Mouse (Mus musculus) layer of hippocampus, adult 8-10 months (tissue): ENCODE data around the gene Fcgrt. TPM values are rescaled to one million over a fixed set of nuclear protein-coding genes. Genes with fewer than 3 reads are reported as not detected.
"Not testable (repeated sequence)": the region's sequence is repeated elsewhere in the genome, so short reads cannot be mapped to it uniquely, and the experiment has no call there.

ENCODE experiments used
- DNase-seq, 2 experiments: peaks; one replicate each; pipeline ENCODE4 v3.0.0; 2022; ENCODE audit warnings: low spot score in 2 of 2
- total RNA-seq, 4 experiments: library from RNA; stranded (reverse); gene quantifications; 2 replicates each; pipeline ENCODE4 v1.2.4; 2022

Gene Fcgrt
- total RNA-seq = 10 to 100 TPM; 16.8 to 23.4 (median 20.1) TPM

GRCm38 (mm10) chr7:45103652-45104180 is at the start of gene Fcgrt:
Gene Fcgrt, minus strand, starts transcription at chr7:45103851.
- peak in 1 of 2 experiments; percentile 42 for DNase-seq

- DNase-seq = not testable (repeated sequence)
Observed at GRCm38 (mm10) chr7:45153052-45153451, 49.4 kb upstream of the Fcgrt start.

GRCm38 (mm10) chr7:45151303-45151702 is 47.7 kb upstream of the Fcgrt start:
- no peak for DNase-seq

GRCm38 (mm10) chr7:45150321-45150720 is 46.7 kb upstream of the Fcgrt start:
- DNase-seq = no peak

- no peak for DNase-seq
Observed at GRCm38 (mm10) chr7:45149545-45149944, 45.9 kb upstream of the Fcgrt start.

- no peak for DNase-seq
Observed at GRCm38 (mm10) chr7:45148534-45149098, 45.0 kb upstream of the Fcgrt start.

GRCm38 (mm10) chr7:45147899-45148298 is 44.2 kb upstream of the Fcgrt start:
- no peak for DNase-seq

- no peak for DNase-seq
Observed at GRCm38 (mm10) chr7:45147267-45147666, 43.6 kb upstream of the Fcgrt start.

- DNase-seq = no peak
Observed at GRCm38 (mm10) chr7:45145460-45145859, 41.8 kb upstream of the Fcgrt start.

GRCm38 (mm10) chr7:45144368-45145174 is 40.9 kb upstream of the Fcgrt start:
- no peak for DNase-seq

GRCm38 (mm10) chr7:45141914-45142313 is 38.3 kb upstream of the Fcgrt start:
- DNase-seq = no peak

GRCm38 (mm10) chr7:45141319-45141718 is 37.7 kb upstream of the Fcgrt start:
- no peak for DNase-seq

- DNase-seq = no peak
Observed at GRCm38 (mm10) chr7:45139904-45140723, 36.5 kb upstream of the Fcgrt start.

GRCm38 (mm10) chr7:45138403-45138802 is 34.8 kb upstream of the Fcgrt start:
- DNase-seq = no peak

GRCm38 (mm10) chr7:45137171-45138006 is 33.7 kb upstream of the Fcgrt start:
- no peak for DNase-seq

GRCm38 (mm10) chr7:45135993-45136567 is 32.4 kb upstream of the Fcgrt start, which contains the start of the genes Gm45713 and Flt3l:
Gene Gm45713, minus strand, starts transcription at chr7:45136231.
Gene Flt3l, minus strand, starts transcription at chr7:45136432.
- peak; percentile 86 to 91 for DNase-seq

GRCm38 (mm10) chr7:45135370-45135769 is 31.7 kb upstream of the Fcgrt start:
- no peak for DNase-seq

GRCm38 (mm10) chr7:45134544-45135026 is 30.9 kb upstream of the Fcgrt start:
- DNase-seq = no peak

GRCm38 (mm10) chr7:45133446-45134159 is 30.0 kb upstream of the Fcgrt start:
- no peak for DNase-seq

- no peak for DNase-seq
Observed at GRCm38 (mm10) chr7:45131850-45132249, 28.2 kb upstream of the Fcgrt start.
